Mouse (Mus musculus) erythroblast, adult 5-6 weeks (primary cell): ENCODE data around the gene P2ry6. TPM values are rescaled to one million over a fixed set of nuclear protein-coding genes. Genes with fewer than 3 reads are reported as not detected.

Source experiments
- ATAC-seq: replicated peaks from 2 replicates; pipeline ENCODE4 v1.8.0; 2016; ENCODE audit warnings: moderate number of reproducible peaks, mild to moderate bottlenecking, moderate TSS enrichment, inconsistent platforms; ENCODE audit not compliant: poor library complexity, low FRiP score, severe bottlenecking
- total RNA-seq, 2 experiments: library from RNA; stranded (forward) in 1 of 2; stranded (reverse) in 1 of 2; fragments of 150-400 nt in 1 of 2; fragments of 200-764, 138-1000 nt in 1 of 2; gene quantifications; 2 replicates each; pipeline versions ENCODE4 v1.2.3 to v1.2.4; 2015 to 2017; ENCODE audit warnings: low replicate concordance in 2 of 2

The P2ry6 gene
- total RNA-seq, 2 experiments from 2014 or later = 0.94 to 6.1 TPM

DNA sequence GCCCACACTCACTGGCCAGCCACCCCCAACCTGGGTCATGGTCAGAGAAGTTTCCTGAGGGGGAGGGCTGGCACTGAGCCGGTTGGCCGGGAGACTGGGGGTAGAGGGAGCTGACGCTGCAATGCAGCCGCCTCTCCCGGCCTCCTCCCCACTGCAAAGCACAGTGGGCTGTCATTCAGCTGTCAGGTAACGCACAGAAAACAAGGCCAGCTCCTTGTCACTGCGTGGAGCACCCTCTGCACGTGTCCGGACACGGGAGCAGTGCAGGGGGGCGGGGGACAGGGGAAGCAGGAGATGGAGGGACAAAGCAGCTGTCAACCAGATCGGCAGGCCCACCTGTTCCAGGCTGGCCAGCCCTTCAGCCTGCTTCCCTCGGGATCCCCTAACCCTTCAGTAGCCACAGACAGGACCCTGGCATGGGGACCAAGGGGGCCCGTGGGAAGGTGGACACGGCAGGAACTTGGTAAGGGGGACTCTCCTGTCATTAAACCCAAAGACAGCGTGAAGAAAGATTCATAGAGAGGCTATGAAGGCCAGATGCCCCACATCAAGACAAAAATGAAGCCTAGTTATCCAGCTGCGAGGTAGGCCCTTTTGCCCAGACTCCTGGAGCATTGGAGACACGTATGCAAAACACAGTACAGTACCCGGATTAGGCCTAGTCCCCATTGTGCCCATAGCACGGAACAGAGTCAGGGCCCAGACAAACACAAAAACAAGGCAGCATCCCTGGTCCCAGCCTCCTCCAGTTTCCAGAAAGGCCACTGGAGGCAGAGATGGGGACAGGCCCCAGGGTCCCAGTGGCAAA is 81.0 kb downstream of the P2ry6 start:
- no peak for ATAC-seq

Other genes starting within 250 kb of the P2ry6 start
- 12.1 and 12.9 TPM in 2 replicates for gene Relt, start 111.2 kb downstream of the P2ry6 start, total RNA-seq (2015; ENCODE audit: low replicate concordance)
- 11.6 and 14.8 TPM in 2 replicates for gene Relt, start 111.2 kb downstream of the P2ry6 start, total RNA-seq (2017; ENCODE audit: low replicate concordance)
- gene Arhgef17, start 42.5 kb downstream of the P2ry6 start, total RNA-seq (2015; ENCODE audit: low replicate concordance) = 0.58 TPM in 1 of 2 replicates, not detected in the other
- gene Arhgef17, start 42.5 kb downstream of the P2ry6 start, total RNA-seq (2017; ENCODE audit: low replicate concordance) = not detected in 2 replicates
- gene P2ry2, start 38.2 kb upstream of the P2ry6 start, total RNA-seq (2015; ENCODE audit: low replicate concordance) = 0.38 and 1.3 TPM in 2 replicates
- 0.28 and 0.68 TPM in 2 replicates for gene P2ry2, start 38.2 kb upstream of the P2ry6 start, total RNA-seq (2017; ENCODE audit: low replicate concordance)
- gene Fchsd2, start 118.2 kb upstream of the P2ry6 start, total RNA-seq (2015; ENCODE audit: low replicate concordance) = 6.7 and 7.3 TPM in 2 replicates
- 3.1 and 12.8 TPM in 2 replicates for gene Fchsd2, start 118.2 kb upstream of the P2ry6 start, total RNA-seq (2017; ENCODE audit: low replicate concordance)